Mouse (Mus musculus): ENCODE measurements around the gene Abcc8. TPM values are rescaled to one million over a fixed set of nuclear protein-coding genes. Genes with fewer than 3 reads are reported as not detected.

Abcc8 gene
- polyA plus RNA-seq (2015; fragmentation: Nextera tagmentation; extraction: Ambion mirVana): 4.8 and 6.2 TPM in 2 replicates

DNA sequence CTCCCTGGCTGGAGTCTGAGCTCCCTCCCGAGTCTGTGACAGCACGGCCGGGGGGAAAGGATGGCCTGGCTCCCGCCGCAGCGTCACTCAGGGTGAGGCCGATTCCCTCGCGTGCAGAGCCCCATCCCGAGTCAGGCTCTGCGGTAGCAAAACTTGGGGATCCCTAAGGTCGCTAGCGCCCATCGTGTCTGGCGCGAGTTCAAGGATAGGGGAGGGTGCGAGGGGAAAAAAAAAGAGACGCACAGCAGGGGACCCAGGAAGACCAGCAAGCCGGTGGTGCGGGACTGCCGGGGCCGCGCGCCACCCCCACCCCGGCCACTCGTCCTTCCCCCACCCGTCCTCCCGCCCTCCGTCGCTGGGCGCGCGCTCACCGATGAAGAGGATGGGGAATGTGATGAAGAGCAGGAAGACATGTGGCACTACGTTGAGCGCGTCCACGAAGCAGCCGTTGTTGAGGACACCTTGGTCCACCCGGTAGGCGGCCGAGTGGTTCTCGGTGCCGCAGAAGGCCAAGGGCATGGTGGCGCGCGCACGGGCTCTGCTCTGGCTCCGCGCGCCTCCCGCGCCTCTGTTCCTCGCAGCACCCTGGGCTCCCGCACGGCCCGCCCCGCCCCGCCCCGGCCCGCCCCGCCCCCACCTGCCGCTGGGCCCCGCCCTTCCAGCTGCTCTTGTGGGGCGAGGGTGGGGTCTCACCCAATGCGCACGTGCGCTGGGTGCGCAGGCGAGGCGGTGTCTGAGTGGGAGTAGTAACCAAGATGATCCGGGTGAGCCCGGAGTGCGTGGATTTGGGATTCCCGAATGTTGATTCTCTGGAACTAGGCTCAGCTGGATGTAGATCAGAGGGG lies at the start of gene Abcc8:
Gene Abcc8, minus strand, starts transcription at position 603 of the 845 bp plus-strand sequence.
- 1% methylated on average over 62 of the region's 75 CpGs for WGBS
- Histone ChIP-seq H3K4me2 (ENCODE audit: low read depth, low read length) (peak within 1 kb of the TSS; percentile 80), H3K9ac (ENCODE audit: low read depth, low read length) (peak within 1 kb of the TSS; percentile 26; the same call in 1 of the 2 replicates), H3K36me3 (ENCODE audit: control insufficient read depth, insufficient read depth, low read length) (no peaks in the 10 kb centered on the region), H3K9me3 (ENCODE audit: control insufficient read depth, low read length) (no peaks in the 10 kb centered on the region), H3K27ac (ENCODE audit: low read length) (no peak within 1 kb of the TSS), H3K4me1 (ENCODE audit: control insufficient read depth, insufficient read depth, low read length) (0 out of 2 replicates have a peak, but pooled peaks cover 4% of the 10 kb centered on the region), H3K4me3 (ENCODE audit: low read length) (peak within 1 kb of the TSS; percentile 45), H3K27me3 (replicated peaks; ENCODE audit: control insufficient read depth, insufficient read depth, low read length) (peaks cover 25% of the 10 kb centered on the region)
- ATAC-seq: peak; percentile 72

DNA sequence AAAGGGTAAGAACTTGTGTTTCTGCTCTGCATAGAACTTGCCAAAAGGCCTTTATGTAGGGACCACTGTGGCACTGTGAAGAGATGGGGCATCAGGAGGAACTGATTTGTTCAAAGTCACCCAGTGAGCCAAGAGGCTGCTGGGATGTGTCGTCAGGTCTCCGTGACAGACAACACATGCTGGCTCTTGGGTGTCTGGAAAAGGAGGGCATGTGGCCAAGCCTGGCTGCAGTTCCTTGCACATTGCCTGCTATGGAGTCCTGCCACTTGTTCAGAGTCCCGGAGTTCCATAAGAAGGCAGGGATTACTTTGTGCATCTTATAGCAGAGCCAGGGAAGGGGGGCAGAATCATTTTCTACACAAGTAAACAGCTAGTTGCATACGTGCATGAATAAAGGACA lies 47.1 kb upstream of the Abcc8 start:
- 61% methylated on average over 4 of the region's 4 CpGs for WGBS
- H3K9me3 ChIP-seq (ENCODE audit: control insufficient read depth, low read length): no peaks in the 10 kb centered on the region
- ATAC-seq: no peak
- peaks cover 4% of the 10 kb centered on the region; the same call in 1 of the 2 replicates for H3K4me1 ChIP-seq (ENCODE audit: control insufficient read depth, insufficient read depth, low read length)
- 0 out of 2 replicates have a peak, but pooled peaks cover 5% of the 10 kb centered on the region for H3K36me3 ChIP-seq (ENCODE audit: control insufficient read depth, insufficient read depth, low read length)
- H3K4me3 ChIP-seq (ENCODE audit: low read length): no peak overlapping the region
- no peak overlapping the region for H3K9ac ChIP-seq (ENCODE audit: low read depth, low read length)
- H3K27ac ChIP-seq (ENCODE audit: low read length): no peak overlapping the region
- no peak overlapping the region for H3K4me2 ChIP-seq (ENCODE audit: low read depth, low read length)
- H3K27me3 ChIP-seq (replicated peaks; ENCODE audit: control insufficient read depth, insufficient read depth, low read length): no peaks in the 10 kb centered on the region

GRCm38 (mm10) chr7:46226253-46226652 lies 46.4 kb upstream of the Abcc8 start:
- no peak overlapping the region for H3K4me2 ChIP-seq (ENCODE audit: low read depth, low read length)
- no peaks in the 10 kb centered on the region for H3K27me3 ChIP-seq (replicated peaks; ENCODE audit: control insufficient read depth, insufficient read depth, low read length)
- H3K9me3 ChIP-seq (ENCODE audit: control insufficient read depth, low read length): no peaks in the 10 kb centered on the region
- 0 out of 2 replicates have a peak, but pooled peaks have one; percentile 18 for ATAC-seq
- peaks cover 4% of the 10 kb centered on the region; the same call in 1 of the 2 replicates for H3K4me1 ChIP-seq (ENCODE audit: control insufficient read depth, insufficient read depth, low read length)
- H3K9ac ChIP-seq (ENCODE audit: low read depth, low read length): no peak overlapping the region
- H3K27ac ChIP-seq (ENCODE audit: low read length): no peak overlapping the region
- H3K4me3 ChIP-seq (ENCODE audit: low read length): no peak overlapping the region
- WGBS: 34% methylated on average over 7 of the region's 7 CpGs
- H3K36me3 ChIP-seq (ENCODE audit: control insufficient read depth, insufficient read depth, low read length): peaks cover 8% of the 10 kb centered on the region; the same call in 1 of the 2 replicates

- ATAC-seq: peak; percentile 39
These were observed 40.8 kb upstream of the Abcc8 start for GRCm38 (mm10) chr7:46220591-46221129.

DNA sequence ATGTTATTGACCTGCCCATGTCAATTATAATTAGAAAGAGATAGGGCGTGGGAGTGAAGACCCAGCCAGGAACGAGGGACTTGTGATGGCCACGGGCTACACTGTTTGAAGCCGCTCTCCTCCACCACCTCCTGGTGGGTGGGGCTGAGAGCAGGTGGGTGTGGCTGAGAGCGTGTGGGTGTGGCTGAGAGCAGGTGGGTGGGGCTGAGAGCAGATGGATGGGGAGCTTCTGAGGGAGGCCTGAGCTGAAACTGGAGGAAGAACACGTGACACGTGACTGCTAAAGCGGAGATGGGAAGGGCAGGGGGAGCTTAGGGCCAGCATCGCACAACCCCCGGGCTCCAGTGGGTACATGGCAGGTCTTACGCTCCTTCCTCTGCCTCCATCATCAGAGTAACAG lies 38.6 kb upstream of the Abcc8 start:
- H3K4me1 ChIP-seq (ENCODE audit: control insufficient read depth, insufficient read depth, low read length): no peaks in the 10 kb centered on the region
- ATAC-seq: peak; percentile 79
- WGBS: 19% methylated on average over 11 of the region's 11 CpGs
- H3K4me3 ChIP-seq (ENCODE audit: low read length): no peak overlapping the region
- no peaks in the 10 kb centered on the region for H3K9me3 ChIP-seq (ENCODE audit: control insufficient read depth, low read length)
- no peak overlapping the region for H3K4me2 ChIP-seq (ENCODE audit: low read depth, low read length)
- no peaks in the 10 kb centered on the region for H3K27me3 ChIP-seq (replicated peaks; ENCODE audit: control insufficient read depth, insufficient read depth, low read length)
- peaks cover 2% of the 10 kb centered on the region; the same call in 1 of the 2 replicates for H3K36me3 ChIP-seq (ENCODE audit: control insufficient read depth, insufficient read depth, low read length)
- H3K9ac ChIP-seq (ENCODE audit: low read depth, low read length): no peak overlapping the region
- H3K27ac ChIP-seq (ENCODE audit: low read length): no peak overlapping the region

More at GRCm38 (mm10) chr7:46220591-46221129, 40.8 kb upstream of the Abcc8 start:
- no peaks in the 10 kb centered on the region for H3K9me3 ChIP-seq (ENCODE audit: control insufficient read depth, low read length)
- WGBS: 49% methylated on average over 8 of the region's 8 CpGs
- H3K4me1 ChIP-seq (ENCODE audit: control insufficient read depth, insufficient read depth, low read length): no peaks in the 10 kb centered on the region
- H3K27me3 ChIP-seq (replicated peaks; ENCODE audit: control insufficient read depth, insufficient read depth, low read length): no peaks in the 10 kb centered on the region
- H3K9ac ChIP-seq (ENCODE audit: low read depth, low read length): no peak overlapping the region
- H3K27ac ChIP-seq (ENCODE audit: low read length): no peak overlapping the region
- H3K4me3 ChIP-seq (ENCODE audit: low read length): no peak overlapping the region
- H3K4me2 ChIP-seq (ENCODE audit: low read depth, low read length): no peak overlapping the region
- peaks cover 8% of the 10 kb centered on the region; the same call in 1 of the 2 replicates for H3K36me3 ChIP-seq (ENCODE audit: control insufficient read depth, insufficient read depth, low read length)

- ATAC-seq: no peak
- Histone ChIP-seq H3K27me3 (replicated peaks; ENCODE audit: control insufficient read depth, insufficient read depth, low read length) (no peaks in the 10 kb centered on the region), H3K9ac (ENCODE audit: low read depth, low read length) (no peak overlapping the region), H3K9me3 (ENCODE audit: control insufficient read depth, low read length) (no peaks in the 10 kb centered on the region), H3K27ac (ENCODE audit: low read length) (no peak overlapping the region), H3K4me1 (ENCODE audit: control insufficient read depth, insufficient read depth, low read length) (no peaks in the 10 kb centered on the region), H3K4me2 (ENCODE audit: low read depth, low read length) (no peak overlapping the region), H3K36me3 (ENCODE audit: control insufficient read depth, insufficient read depth, low read length) (peaks cover 2% of the 10 kb centered on the region; the same call in 1 of the 2 replicates), H3K4me3 (ENCODE audit: low read length) (no peak overlapping the region)
- WGBS: 69% methylated on average over 2 of the region's 2 CpGs
These were observed 36.6 kb upstream of the Abcc8 start for GRCm38 (mm10) chr7:46216481-46216880.

DNA sequence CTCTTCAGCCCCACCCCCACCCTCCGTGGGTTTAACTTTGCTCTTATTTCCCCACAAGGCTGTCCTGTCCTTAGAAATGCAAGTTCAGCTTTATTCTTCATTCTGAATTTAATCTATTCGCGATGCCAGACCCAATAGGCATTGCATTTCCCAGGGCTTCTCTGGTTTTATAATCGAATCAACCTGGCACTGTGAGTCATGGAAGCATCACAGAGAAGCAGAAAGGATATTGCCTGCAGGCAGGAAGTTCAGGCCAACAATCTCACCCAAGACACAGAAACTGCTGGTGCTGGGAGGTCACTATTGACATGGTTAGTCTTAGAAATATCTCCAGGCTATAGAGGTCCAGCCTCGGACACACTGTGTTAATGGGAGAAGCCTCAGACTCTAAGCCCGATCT lies 30.4 kb upstream of the Abcc8 start:
- no peaks in the 10 kb centered on the region for H3K4me1 ChIP-seq (ENCODE audit: control insufficient read depth, insufficient read depth, low read length)
- H3K4me2 ChIP-seq (ENCODE audit: low read depth, low read length): no peak overlapping the region
- H3K27ac ChIP-seq (ENCODE audit: low read length): no peak overlapping the region
- ATAC-seq: peak; percentile 29; the same call in 1 of the 2 replicates
- H3K9ac ChIP-seq (ENCODE audit: low read depth, low read length): no peak overlapping the region
- H3K36me3 ChIP-seq (ENCODE audit: control insufficient read depth, insufficient read depth, low read length): no peaks in the 10 kb centered on the region
- H3K27me3 ChIP-seq (replicated peaks; ENCODE audit: control insufficient read depth, insufficient read depth, low read length): no peaks in the 10 kb centered on the region
- no peak overlapping the region for H3K4me3 ChIP-seq (ENCODE audit: low read length)
- no peaks in the 10 kb centered on the region for H3K9me3 ChIP-seq (ENCODE audit: control insufficient read depth, low read length)
- WGBS: 82% methylated on average over 6 of the region's 6 CpGs

DNA sequence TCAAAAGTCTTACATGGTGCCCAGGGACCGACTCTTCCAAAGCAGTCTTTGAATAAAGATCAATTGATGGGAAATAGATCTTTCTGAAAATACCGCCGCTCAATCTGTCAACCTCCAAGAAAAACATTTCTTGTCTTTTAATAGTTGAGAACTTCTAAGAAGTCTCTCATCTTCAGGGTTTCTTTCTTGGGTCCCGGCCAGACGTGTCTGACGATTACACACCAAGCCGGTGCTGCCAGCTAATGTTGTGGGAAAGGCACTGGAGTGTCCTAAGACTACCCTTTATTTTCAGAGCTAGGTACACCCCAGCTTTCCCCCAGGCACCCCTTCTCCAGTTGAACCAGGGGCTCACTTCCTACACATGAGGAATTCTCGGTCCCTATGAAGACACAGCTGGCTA lies 28.3 kb upstream of the Abcc8 start:
- ATAC-seq: no peak
- no peak overlapping the region for H3K4me3 ChIP-seq (ENCODE audit: low read length)
- H3K36me3 ChIP-seq (ENCODE audit: control insufficient read depth, insufficient read depth, low read length): no peaks in the 10 kb centered on the region
- H3K27me3 ChIP-seq (replicated peaks; ENCODE audit: control insufficient read depth, insufficient read depth, low read length): no peaks in the 10 kb centered on the region
- H3K4me1 ChIP-seq (ENCODE audit: control insufficient read depth, insufficient read depth, low read length): no peaks in the 10 kb centered on the region
- no peak overlapping the region for H3K27ac ChIP-seq (ENCODE audit: low read length)
- no peaks in the 10 kb centered on the region for H3K9me3 ChIP-seq (ENCODE audit: control insufficient read depth, low read length)
- 91% methylated on average over 8 of the region's 8 CpGs for WGBS
- no peak overlapping the region for H3K9ac ChIP-seq (ENCODE audit: low read depth, low read length)
- H3K4me2 ChIP-seq (ENCODE audit: low read depth, low read length): no peak overlapping the region

- Histone ChIP-seq H3K4me2 (ENCODE audit: low read depth, low read length) (no peak overlapping the region), H3K27ac (ENCODE audit: low read length) (no peak overlapping the region), H3K4me1 (ENCODE audit: control insufficient read depth, insufficient read depth, low read length) (no peaks in the 10 kb centered on the region), H3K27me3 (replicated peaks; ENCODE audit: control insufficient read depth, insufficient read depth, low read length) (no peaks in the 10 kb centered on the region), H3K4me3 (ENCODE audit: low read length) (no peak overlapping the region), H3K9me3 (ENCODE audit: control insufficient read depth, low read length) (no peaks in the 10 kb centered on the region), H3K36me3 (ENCODE audit: control insufficient read depth, insufficient read depth, low read length) (no peaks in the 10 kb centered on the region), H3K9ac (ENCODE audit: low read depth, low read length) (no peak overlapping the region)
- ATAC-seq: no peak
- WGBS: 70% methylated on average over 6 of the region's 6 CpGs
These were observed 24.9 kb upstream of the Abcc8 start for GRCm38 (mm10) chr7:46204775-46205174.
